Mouse (Mus musculus) T-helper 1 cell (primary cell): ENCODE results near the gene Wdr37.
"Not testable (repeated sequence)": the region's sequence is repeated elsewhere in the genome, so short reads cannot be mapped to it uniquely, and the experiment has no call there.

ENCODE experiments used
- in situ Hi-C: fragments of 300-600 bp; cut with MboI, MseI; formaldehyde crosslinking; loops from one replicate; pipeline ENCODE4 v1.15.1; 2025; ENCODE audit warnings: high pct_unique_total_duplicates

Wdr37 gene

GRCm38 (mm10) chr13:8871314-8871962 is at the start of gene Wdr37:
Gene Wdr37, minus strand, starts transcription at chr13:8871909.
- in situ Hi-C loops = loop anchor here (10.0 kb wide), 1 partner anchor 243 kb away; no protein-coding TSS in a partner anchor

- in situ Hi-C loops = not testable (repeated sequence)
Observed at GRCm38 (mm10) chr13:8913890-8914289, 42.2 kb upstream of the Wdr37 start.

GRCm38 (mm10) chr13:8905986-8906385 is 34.3 kb upstream of the Wdr37 start:
- in situ Hi-C loops = not testable (repeated sequence)

GRCm38 (mm10) chr13:8888603-8889002 is 16.9 kb upstream of the Wdr37 start:
- in situ Hi-C loops = loop anchor here (5.0 kb wide), 1 partner anchor 89 kb away; no protein-coding TSS in a partner anchor

- in situ Hi-C loops = loop anchor here (5.0 kb wide), 1 partner anchor 91 kb away; no protein-coding TSS in a partner anchor
Observed at GRCm38 (mm10) chr13:8886185-8886560, 14.5 kb upstream of the Wdr37 start.

GRCm38 (mm10) chr13:8885445-8886184 is 13.9 kb upstream of the Wdr37 start, which contains the start of gene Idi1:
Gene Idi1, plus strand, starts transcription at chr13:8885501.
- in situ Hi-C loops = loop anchor here (5.0 kb wide), 1 partner anchor 92 kb away; no protein-coding TSS in a partner anchor

GRCm38 (mm10) chr13:8883870-8884269 is 12.2 kb upstream of the Wdr37 start:
- in situ Hi-C loops = not testable (repeated sequence)

- in situ Hi-C loops = no loop called here
Observed at GRCm38 (mm10) chr13:8881611-8882010, 9.9 kb upstream of the Wdr37 start.

- in situ Hi-C loops = loop anchor here (10.0 kb wide), 1 partner anchor 241 kb away; no protein-coding TSS in a partner anchor
Observed at GRCm38 (mm10) chr13:8873776-8874175, 2.1 kb upstream of the Wdr37 start.

GRCm38 (mm10) chr13:8870510-8871313 is 997 bp downstream of the Wdr37 start:
- in situ Hi-C loops = loop anchor here (10.0 kb wide), 1 partner anchor 244 kb away; no protein-coding TSS in a partner anchor

GRCm38 (mm10) chr13:8870160-8870509 is 1.6 kb downstream of the Wdr37 start:
- in situ Hi-C loops = loop anchor here (10.0 kb wide), 1 partner anchor 245 kb away; no protein-coding TSS in a partner anchor

GRCm38 (mm10) chr13:8869578-8870157 is 2.0 kb downstream of the Wdr37 start:
- in situ Hi-C loops = loop anchor here (10.0 kb wide), 1 partner anchor 245 kb away; no protein-coding TSS in a partner anchor

- in situ Hi-C loops = no loop called here
Observed at GRCm38 (mm10) chr13:8866612-8867011, 5.1 kb downstream of the Wdr37 start.

- in situ Hi-C loops = no loop called here
Observed at GRCm38 (mm10) chr13:8864990-8865389, 6.7 kb downstream of the Wdr37 start.

- in situ Hi-C loops = no loop called here
Observed at GRCm38 (mm10) chr13:8860861-8861260, 10.8 kb downstream of the Wdr37 start.

GRCm38 (mm10) chr13:8858453-8858852 is 13.3 kb downstream of the Wdr37 start:
- in situ Hi-C loops = no loop called here

GRCm38 (mm10) chr13:8854769-8855168 is 16.9 kb downstream of the Wdr37 start:
- in situ Hi-C loops = no loop called here

GRCm38 (mm10) chr13:8853424-8853823 is 18.3 kb downstream of the Wdr37 start:
- in situ Hi-C loops = no loop called here

- in situ Hi-C loops = no loop called here
Observed at GRCm38 (mm10) chr13:8849311-8849710, 22.4 kb downstream of the Wdr37 start.

- in situ Hi-C loops = no loop called here
Observed at GRCm38 (mm10) chr13:8847702-8848101, 24.0 kb downstream of the Wdr37 start.

GRCm38 (mm10) chr13:8842273-8842672 is 29.4 kb downstream of the Wdr37 start:
- in situ Hi-C loops = loop anchor here (5.0 kb wide), 1 partner anchor 140 kb away; no protein-coding TSS in a partner anchor
